Mouse (Mus musculus) liver, adult 2 months (tissue): ENCODE results near the gene Macrod1.

Source experiments
- CTCF ChIP-seq: fragments of 200-500 bp; IDR thresholded peaks from 2 replicates; pipeline ENCODE4 v1.5.1; 2011; ENCODE audit warnings: low read depth, low read length, control low read depth
- POLR2A ChIP-seq: fragments of 200-500 bp; IDR thresholded peaks from 2 replicates; pipeline ENCODE4 v1.6.1; 2011; ENCODE audit warnings: low read length, control low read depth; ENCODE audit not compliant: insufficient read depth; ENCODE audit errors: extremely low read depth

DNA sequence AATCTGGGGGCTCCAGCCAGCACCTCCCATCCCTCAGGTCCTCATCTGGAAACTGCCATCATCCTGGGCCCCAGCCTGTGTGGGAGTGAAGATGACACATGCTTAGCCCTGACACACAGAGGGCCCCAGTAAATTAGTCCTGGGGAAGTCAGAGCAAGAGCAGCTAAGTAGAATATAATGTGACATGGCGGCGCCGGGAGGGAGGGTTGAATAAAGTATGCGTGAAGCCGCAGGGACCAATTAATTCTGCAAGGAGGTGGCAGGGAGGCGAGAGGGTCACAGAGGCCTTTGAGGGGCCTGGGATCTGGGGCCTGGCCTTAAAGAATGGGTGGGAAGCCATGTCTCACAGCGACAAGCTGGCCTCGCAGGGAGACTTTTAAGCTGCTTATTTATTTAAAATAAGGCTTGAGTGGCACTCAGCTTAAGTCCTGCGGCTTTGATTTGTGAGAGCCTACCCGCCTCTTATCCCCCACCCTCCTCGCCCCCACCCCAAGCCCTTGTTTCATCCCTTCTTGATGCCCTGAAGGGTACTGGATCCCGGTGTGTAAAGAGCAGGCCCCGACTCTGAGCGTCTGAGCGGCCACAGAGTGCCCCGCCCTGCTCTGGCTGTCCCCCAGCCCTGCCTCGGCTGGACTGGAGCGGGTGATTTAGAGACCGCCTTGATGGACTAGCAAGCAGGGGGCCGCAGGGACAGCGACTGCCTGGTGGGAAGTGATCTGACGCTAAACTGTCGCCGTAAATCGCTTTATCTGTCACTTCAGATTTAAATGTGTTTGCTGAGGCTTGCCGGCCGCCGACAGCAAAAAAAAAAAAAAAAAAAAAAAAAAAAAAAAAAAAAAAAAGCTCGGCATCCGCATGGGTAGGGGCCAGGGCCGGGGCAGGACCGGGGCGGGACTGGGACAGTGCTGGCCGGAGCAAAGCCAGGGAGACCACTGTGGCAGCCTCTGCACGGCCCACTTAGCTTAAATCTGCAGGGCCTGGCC is 13.5 kb downstream of the Macrod1 start:
- TF ChIP-seq POLR2A (no peak), CTCF (no peak)
